Mouse (Mus musculus): ENCODE data around the gene Ror2. TPM values are rescaled to one million over a fixed set of nuclear protein-coding genes. Genes with fewer than 3 reads are reported as not detected.

Gene Ror2
- polyA plus RNA-seq, 1 experiment from 2014 or later: 23.6 TPM

Other genes with a start within 250 kb of the Ror2 start
- gene Sptlc1, start 91.3 kb upstream of the Ror2 start, polyA plus RNA-seq (2016; fragmentation: Nextera tagmentation; extraction: Ambion mirVana): 29.4 and 32.4 TPM in 2 replicates
- gene Msx2, start 186.9 kb upstream of the Ror2 start, polyA plus RNA-seq (2016; fragmentation: Nextera tagmentation; extraction: Ambion mirVana): 41.4 and 57.6 TPM in 2 replicates

Data from embryonic facial prominence, embryonic 10.5 days (tissue).